Mouse (Mus musculus) kidney, embryonic 16.5 days (tissue): Measurements from ENCODE around the gene Hoxb6. TPM values are rescaled to one million over a fixed set of nuclear protein-coding genes. Genes with fewer than 3 reads are reported as not detected.

Source experiments
- ATAC-seq: fragments of 200-750 bp; cut with Nextera tagmentation; 2 replicates; pipeline ENCODE4 v1.8.0; 2017; ENCODE audit warnings: moderate TSS enrichment; ENCODE audit not compliant: low FRiP score, low TSS enrichment
- H3K27ac ChIP-seq: fragments of 300-500 bp; sonication (generic); 2 replicates; pipeline ENCODE4 v1.5.1; 2014; ENCODE audit warnings: low read length
- H3K27me3 ChIP-seq: fragments of 300-500 bp; sonication (generic); 2 replicates; pipeline ENCODE4 v1.6.1; 2014; ENCODE audit warnings: low read length, control low read depth, mixed read lengths; ENCODE audit not compliant: insufficient read depth
- H3K36me3 ChIP-seq: fragments of 300-500 bp; sonication (generic); 2 replicates; pipeline ENCODE4 v1.6.1; 2014; ENCODE audit warnings: low read length, control low read depth, mixed read lengths; ENCODE audit not compliant: insufficient read depth
- H3K4me1 ChIP-seq: fragments of 300-500 bp; sonication (generic); 2 replicates; pipeline ENCODE4 v1.6.1; 2014; ENCODE audit warnings: low read length, control low read depth, mixed read lengths; ENCODE audit not compliant: insufficient read depth
- H3K4me2 ChIP-seq: fragments of 300-500 bp; sonication (generic); replicated peaks from 2 replicates; pipeline ENCODE4 v1.6.1; 2014; ENCODE audit warnings: low read depth, low read length
- H3K4me3 ChIP-seq: fragments of 300-500 bp; sonication (generic); 2 replicates; pipeline ENCODE4 v1.5.1; 2014; ENCODE audit warnings: mild to moderate bottlenecking, low read length
- H3K9ac ChIP-seq: fragments of 300-500 bp; sonication (generic); replicated peaks from 2 replicates; pipeline ENCODE4 v1.6.1; 2014; ENCODE audit warnings: low read length
- H3K9me3 ChIP-seq: fragments of 300-500 bp; sonication (generic); 2 replicates; pipeline ENCODE4 v1.6.1; 2016; ENCODE audit warnings: low read length, control low read depth
- WGBS: fragments of 180-500 bp; shearing (Covaris S2); extraction: QIAGEN DNeasy Blood & Tissue Kit; methylation state at CpG from one replicate; pipeline ENCODE4 v1.1.7; 2014; 5-methylcytosine and 5-hydroxymethylcytosine counted together
- polyA plus RNA-seq: library from polyadenylated mRNA; unstranded; fragments of >200 nt; fragmentation: Nextera tagmentation; extraction: Ambion mirVana; gene quantifications from 2 replicates; pipeline ENCODE4 v1.2.1, GENCODE M21; 2015

The Hoxb6 gene
- polyA plus RNA-seq, 1 experiment from 2014 or later: 50.3 TPM

DNA sequence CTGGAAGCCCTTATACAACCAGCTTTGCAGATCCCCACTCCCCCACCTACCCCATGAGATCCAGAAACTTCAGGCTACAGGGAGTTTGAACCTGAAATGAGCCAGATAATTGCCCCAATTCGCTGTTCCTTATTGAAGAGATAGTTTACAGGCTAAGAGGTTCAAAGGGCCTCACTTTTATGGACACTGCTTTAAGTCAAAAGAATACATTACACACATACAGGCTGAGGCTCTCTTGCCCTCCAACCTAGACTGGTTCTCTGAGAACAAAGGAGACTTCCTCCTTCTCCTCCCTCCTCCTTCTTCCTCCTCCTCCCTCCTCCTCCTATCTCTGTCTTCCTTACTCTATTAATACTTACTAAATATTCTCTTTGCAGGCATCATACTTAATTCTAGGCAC is 32.8 kb upstream of the Hoxb6 start:
- peak overlapping the region; percentile 67 for H3K27ac ChIP-seq
- 0% methylated on average over 1 of the region's 1 CpGs for WGBS
- no peaks in the 10 kb centered on the region for H3K27me3 ChIP-seq
- no peak overlapping the region for H3K4me3 ChIP-seq
- 0 out of 2 replicates have a peak, but pooled peaks cover 5% of the 10 kb centered on the region for H3K36me3 ChIP-seq
- peak overlapping the region; percentile 6; the same call in 1 of the 2 replicates for H3K4me2 ChIP-seq
- peaks cover 94% of the 10 kb centered on the region for H3K4me1 ChIP-seq
- H3K9ac ChIP-seq: no peak overlapping the region
- no peak for ATAC-seq
- no peaks in the 10 kb centered on the region for H3K9me3 ChIP-seq

DNA sequence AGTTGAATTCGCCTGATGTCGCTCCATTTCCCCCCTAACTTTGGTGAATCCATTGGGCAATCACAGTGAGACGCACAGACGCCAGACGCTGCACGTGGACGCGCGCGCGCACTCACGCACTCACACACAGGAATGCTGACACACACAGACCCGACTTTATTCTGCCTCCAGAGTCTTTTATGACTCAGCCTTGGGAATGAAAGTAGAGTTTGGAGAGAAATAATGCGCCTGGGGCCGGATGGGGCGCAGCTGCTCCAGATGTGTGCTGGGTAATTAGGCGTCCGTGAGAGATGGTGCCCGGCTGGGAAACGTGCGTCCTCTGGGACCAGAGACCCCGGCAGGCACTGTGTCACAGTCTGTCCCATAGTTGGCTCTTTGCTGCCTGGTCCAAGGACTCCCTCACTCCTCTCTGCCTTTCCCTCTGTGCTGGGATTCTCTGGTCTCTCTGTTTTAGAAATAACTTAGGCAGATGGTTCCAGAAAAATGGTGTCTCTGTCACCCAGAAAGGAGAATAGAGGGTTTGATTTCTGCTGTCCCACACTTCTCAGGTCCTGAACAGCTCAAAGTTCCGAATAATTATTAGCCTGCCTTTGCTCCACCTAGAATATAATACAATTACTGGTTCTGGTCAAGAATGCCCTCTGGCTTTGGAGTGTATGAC is 31.8 kb upstream of the Hoxb6 start:
- H3K27ac ChIP-seq: peak overlapping the region; percentile 67
- no peaks in the 10 kb centered on the region for H3K9me3 ChIP-seq
- peaks cover 9% of the 10 kb centered on the region; the same call in 1 of the 2 replicates for H3K36me3 ChIP-seq
- no peaks in the 10 kb centered on the region for H3K27me3 ChIP-seq
- ATAC-seq: no peak
- H3K4me1 ChIP-seq: peaks cover 90% of the 10 kb centered on the region
- H3K4me2 ChIP-seq: peak overlapping the region; percentile 32
- H3K4me3 ChIP-seq: 0 out of 2 replicates have a peak overlapping the region, but pooled peaks have one; percentile 5
- peak overlapping the region; percentile 14 for H3K9ac ChIP-seq
- WGBS: 9% methylated on average over 23 of the region's 23 CpGs

DNA sequence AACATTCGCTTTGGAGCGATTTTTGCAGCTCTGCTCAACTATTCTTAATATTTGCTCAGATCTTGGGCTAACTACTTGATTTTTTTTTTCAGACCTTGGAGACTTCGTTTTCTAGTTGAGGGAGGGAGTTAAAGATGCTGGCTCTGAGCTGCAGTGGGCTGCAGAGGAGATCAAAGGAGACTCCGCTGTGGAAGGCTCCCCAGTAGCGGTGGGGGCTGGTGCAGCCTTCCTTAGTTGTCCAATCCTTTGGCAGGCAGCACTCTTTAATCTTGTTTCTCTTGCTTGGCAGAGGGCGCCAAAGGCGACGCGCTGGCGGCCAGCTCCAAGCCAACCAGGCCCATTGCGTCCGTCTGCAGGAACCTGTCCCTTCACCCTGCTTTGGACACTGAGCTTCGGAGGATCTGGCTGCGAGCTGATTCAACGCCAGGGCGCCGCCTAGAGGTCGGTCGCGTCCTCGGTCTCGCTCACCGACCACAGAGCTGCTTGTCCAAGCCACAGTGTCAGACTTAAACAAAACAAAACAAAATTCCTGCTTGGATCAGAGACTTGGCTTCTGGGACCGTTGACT is 30.9 kb upstream of the Hoxb6 start:
- ATAC-seq: peak; percentile 68
- Histone ChIP-seq H3K27ac (peak overlapping the region; percentile 67; the same call in 1 of the 2 replicates), H3K4me1 (peaks cover 91% of the 10 kb centered on the region), H3K4me3 (no peak overlapping the region), H3K27me3 (no peaks in the 10 kb centered on the region), H3K36me3 (peaks cover 10% of the 10 kb centered on the region; the same call in 1 of the 2 replicates), H3K9me3 (no peaks in the 10 kb centered on the region), H3K4me2 (0 out of 2 replicates have a peak overlapping the region, but pooled peaks have one; percentile 15), H3K9ac (no peak overlapping the region)
- WGBS: 6% methylated on average over 24 of the region's 24 CpGs

DNA sequence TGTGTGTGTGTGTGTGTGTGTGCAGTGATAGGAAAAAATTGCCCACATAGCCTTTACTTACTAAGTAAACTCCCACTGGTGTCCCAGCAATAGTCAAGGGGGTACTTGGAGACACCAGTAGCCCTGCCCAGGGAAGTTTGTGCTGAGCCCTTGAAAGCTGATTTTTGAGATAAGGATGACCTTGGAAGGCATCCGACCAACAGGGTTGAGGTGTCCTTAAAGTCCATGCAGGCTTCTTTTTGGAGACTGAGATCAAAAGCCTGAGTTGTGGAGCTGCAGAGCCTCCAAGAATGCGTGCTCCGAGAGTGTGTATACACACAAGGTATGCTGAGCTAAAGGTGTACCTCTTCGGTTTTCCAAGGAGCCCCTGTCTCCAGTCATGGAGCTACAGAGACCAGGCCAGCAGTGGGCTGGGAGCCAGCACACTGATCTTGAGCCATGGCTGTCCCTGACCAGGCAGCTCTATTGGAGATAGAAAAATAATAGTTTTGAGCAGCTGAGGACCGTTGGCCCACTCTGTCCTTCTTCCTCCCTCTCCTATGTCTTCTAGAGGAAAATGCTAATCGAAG is 29.9 kb upstream of the Hoxb6 start:
- Histone ChIP-seq H3K9ac (no peak overlapping the region), H3K4me2 (no peak overlapping the region), H3K27ac (no peak overlapping the region), H3K27me3 (no peaks in the 10 kb centered on the region), H3K4me1 (peaks cover 86% of the 10 kb centered on the region), H3K9me3 (no peaks in the 10 kb centered on the region), H3K4me3 (no peak overlapping the region; the same call in 1 of the 2 replicates), H3K36me3 (peaks cover 13% of the 10 kb centered on the region; the same call in 1 of the 2 replicates)
- no peak for ATAC-seq
- WGBS: 40% methylated on average over 6 of the region's 6 CpGs

DNA sequence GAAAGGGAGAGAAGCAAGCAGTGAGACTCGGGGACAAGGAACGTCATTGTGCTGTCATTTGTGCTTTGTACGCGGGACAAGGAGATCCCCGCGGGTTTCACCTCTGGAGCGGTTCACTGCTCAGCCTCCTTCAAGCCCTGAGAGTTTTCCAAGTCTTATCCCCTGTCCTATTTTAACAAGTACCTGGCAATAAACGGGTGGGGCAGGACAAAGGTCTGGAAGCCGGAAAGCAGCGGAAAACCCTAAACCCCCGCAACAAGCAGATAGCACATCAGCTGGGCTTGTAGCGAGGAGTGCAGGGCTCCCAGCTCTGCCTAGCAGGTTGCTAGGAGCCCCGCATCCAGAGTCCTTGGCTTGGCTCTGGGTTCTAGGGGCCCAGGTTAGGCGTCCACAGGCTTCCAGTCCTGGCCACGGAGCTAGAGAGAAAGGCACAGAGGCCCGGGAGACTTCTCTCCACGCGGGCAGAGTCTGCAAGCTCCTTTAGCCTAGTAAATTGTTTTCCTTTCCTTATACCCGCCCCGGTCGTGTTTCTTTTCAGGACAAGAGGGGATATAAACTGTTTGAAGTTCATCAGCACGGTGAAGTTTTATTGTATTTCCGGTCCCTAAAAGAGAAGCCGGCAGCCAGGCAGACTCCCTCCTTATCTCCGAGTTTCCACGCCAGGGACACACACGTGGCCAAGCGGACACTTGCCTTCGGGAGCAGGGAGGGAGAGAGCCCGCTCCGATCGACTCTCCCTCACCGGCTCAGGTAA is 28.5 kb upstream of the Hoxb6 start:
- Histone ChIP-seq H3K9me3 (no peaks in the 10 kb centered on the region), H3K27me3 (no peaks in the 10 kb centered on the region), H3K4me1 (peaks cover 78% of the 10 kb centered on the region), H3K4me3 (peak overlapping the region; percentile 11; the same call in 1 of the 2 replicates), H3K36me3 (peaks cover 14% of the 10 kb centered on the region; the same call in 1 of the 2 replicates), H3K4me2 (peak overlapping the region; percentile 32), H3K9ac (peak overlapping the region; percentile 61), H3K27ac (peak overlapping the region; percentile 66)
- ATAC-seq: no peak
- 22% methylated on average over 33 of the region's 33 CpGs for WGBS

DNA sequence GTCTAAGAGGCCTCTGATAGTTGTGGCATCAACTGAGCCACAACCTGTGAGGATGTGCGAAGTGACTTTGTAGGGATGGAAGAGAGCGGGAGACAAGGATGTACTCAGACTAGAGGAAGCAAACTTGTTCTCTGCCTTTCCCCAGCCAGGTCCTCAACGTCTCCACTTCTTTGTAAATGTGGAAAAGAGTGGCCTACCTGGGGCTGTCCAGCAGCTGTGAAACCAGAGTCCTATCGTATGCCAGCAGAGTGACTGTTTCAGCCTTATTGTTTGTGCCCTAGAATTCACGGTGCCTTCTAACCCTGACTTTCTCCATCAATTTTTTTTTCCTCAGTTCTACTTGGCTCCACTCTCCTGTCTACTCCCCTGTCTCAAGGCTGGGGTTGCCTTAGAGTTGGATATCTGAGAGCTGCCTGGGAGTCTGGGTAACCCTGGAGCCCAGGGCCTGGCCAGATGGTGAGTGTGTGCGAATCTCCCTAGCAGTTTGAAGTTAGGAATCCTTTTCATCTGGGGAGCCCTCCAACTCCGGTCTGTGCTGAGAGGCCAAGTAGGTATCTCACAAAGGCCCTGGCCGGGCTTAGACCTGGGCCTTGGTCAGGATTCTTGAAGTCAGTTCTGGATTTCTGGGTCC is 27.8 kb upstream of the Hoxb6 start:
- Histone ChIP-seq H3K4me2 (peak overlapping the region; percentile 32; the same call in 1 of the 2 replicates), H3K4me1 (peaks cover 78% of the 10 kb centered on the region), H3K4me3 (no peak overlapping the region), H3K36me3 (peaks cover 14% of the 10 kb centered on the region; the same call in 1 of the 2 replicates), H3K27me3 (no peaks in the 10 kb centered on the region; the same call in 1 of the 2 replicates), H3K27ac (peak overlapping the region; percentile 66), H3K9ac (peak overlapping the region; percentile 61), H3K9me3 (no peaks in the 10 kb centered on the region)
- ATAC-seq: no peak
- 66% methylated on average over 8 of the region's 8 CpGs for WGBS

DNA sequence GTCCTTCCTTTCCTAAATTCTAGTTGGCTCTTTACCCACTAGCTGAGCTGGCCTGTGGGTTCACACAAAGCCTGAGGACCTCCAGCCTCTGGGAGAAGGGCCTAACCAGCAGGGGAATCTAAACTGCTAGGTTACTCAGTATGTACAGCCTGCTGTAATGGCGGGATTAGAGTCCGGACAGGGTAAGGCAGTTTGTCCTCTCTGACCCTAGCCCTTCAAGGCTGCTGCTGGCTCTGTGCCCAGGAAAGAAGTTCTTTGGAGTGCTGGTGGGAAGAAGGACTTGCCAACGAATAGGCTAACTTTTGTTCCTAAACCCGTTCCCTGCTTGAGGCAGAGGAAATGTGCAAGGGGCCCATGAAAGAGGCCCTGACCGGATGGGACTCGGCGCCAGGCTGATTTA is 26.3 kb upstream of the Hoxb6 start:
- no peaks in the 10 kb centered on the region for H3K9me3 ChIP-seq
- peaks cover 79% of the 10 kb centered on the region for H3K4me1 ChIP-seq
- peak overlapping the region; percentile 35; the same call in 1 of the 2 replicates for H3K9ac ChIP-seq
- H3K27ac ChIP-seq: peak overlapping the region; percentile 81
- H3K4me2 ChIP-seq: no peak overlapping the region
- H3K4me3 ChIP-seq: no peak overlapping the region
- H3K36me3 ChIP-seq: peaks cover 14% of the 10 kb centered on the region; the same call in 1 of the 2 replicates
- 12% methylated on average over 7 of the region's 7 CpGs for WGBS
- ATAC-seq: peak; percentile 65
- no peaks in the 10 kb centered on the region; the same call in 1 of the 2 replicates for H3K27me3 ChIP-seq

DNA sequence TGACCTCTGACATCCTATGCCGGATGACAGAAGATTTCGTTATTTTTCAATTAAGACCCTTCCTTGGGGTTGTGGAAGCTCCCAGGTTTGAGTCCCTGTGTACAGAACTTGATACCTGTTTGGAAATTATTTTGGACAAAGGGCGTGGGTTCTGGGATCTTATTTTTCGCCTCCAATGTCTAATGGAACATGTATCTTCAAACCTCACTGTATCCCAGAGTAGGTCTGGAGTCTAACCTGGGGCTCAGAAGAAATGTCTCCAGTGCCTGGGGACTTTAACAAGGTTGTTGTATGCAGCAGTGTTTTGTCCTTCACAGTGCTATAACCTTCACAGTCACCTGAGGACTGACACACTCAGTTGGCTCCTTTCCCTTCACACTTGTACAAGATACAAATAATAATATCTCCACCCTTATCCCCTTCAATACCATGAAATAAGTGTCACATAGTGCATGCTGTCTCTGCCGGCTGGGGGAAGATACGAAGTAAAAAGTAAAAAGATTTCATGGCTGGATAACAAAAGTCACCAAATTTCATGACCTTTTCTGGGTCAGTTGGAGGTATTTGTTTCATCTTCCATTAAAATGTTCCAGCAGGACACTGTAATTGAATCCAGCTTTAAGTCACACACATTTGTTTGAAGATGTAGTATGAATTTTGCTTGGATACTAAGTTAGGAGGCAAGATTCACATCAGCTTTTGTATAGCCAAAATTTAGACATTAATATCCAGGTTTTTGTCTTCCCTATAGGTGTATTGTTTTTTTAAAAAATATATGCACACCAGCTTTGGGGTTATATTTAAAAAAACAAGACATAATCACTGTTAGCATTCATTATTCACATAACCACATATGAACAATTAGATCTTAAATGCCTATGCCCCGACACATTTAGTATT is 25.0 kb upstream of the Hoxb6 start:
- 59% methylated on average over 7 of the region's 7 CpGs for WGBS
- peak overlapping the region; percentile 81; the same call in 1 of the 2 replicates for H3K27ac ChIP-seq
- no peak overlapping the region for H3K4me2 ChIP-seq
- H3K9me3 ChIP-seq: no peaks in the 10 kb centered on the region
- no peak overlapping the region; the same call in 1 of the 2 replicates for H3K9ac ChIP-seq
- H3K36me3 ChIP-seq: peaks cover 13% of the 10 kb centered on the region; the same call in 1 of the 2 replicates
- no peak overlapping the region for H3K4me3 ChIP-seq
- H3K27me3 ChIP-seq: no peaks in the 10 kb centered on the region; the same call in 1 of the 2 replicates
- H3K4me1 ChIP-seq: peaks cover 69% of the 10 kb centered on the region
- no peak for ATAC-seq
